Mouse (Mus musculus): ENCODE results near the gene Sugct. TPM values are rescaled to one million over a fixed set of nuclear protein-coding genes. Genes with fewer than 3 reads are reported as not detected.

The Sugct gene
- polyA plus RNA-seq, 1 experiment from 2014 or later = 3.8 TPM

DNA sequence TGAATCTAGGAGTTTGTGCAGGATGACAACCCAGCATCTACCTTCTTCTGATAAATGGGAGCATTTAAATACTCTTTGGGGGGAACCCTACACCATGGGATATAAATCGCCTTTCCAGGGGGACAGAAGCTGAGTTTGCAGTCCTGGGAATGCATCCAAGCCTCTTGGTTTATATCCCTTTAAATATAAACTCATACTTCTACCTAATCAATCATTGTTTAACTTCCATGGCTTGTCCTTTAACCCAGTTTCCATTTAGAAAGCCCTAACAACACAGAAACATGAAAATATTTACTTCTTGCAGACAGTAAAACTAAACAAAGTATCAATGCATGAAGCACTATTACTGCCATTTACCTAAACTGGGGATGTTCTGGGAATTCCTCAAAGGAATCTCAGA lies 3.9 kb downstream of the Sugct start:
- Histone ChIP-seq H3K27me3 (replicated peaks; ENCODE audit: low read depth, poor library complexity, severe bottlenecking) (no peaks in the 10 kb centered on the region), H3K9me3 (no peaks in the 10 kb centered on the region), H3K27ac (replicated peaks) (no peak overlapping the region), H3K4me1 (peaks cover 5% of the 10 kb centered on the region), H3K4me3 (no peak overlapping the region), H3K36me3 (replicated peaks) (no peaks in the 10 kb centered on the region)
- DNase-seq (ENCODE audit: low spot score) = no peak
- WGBS = 63% methylated on average over 1 of the region's 1 CpGs

DNA sequence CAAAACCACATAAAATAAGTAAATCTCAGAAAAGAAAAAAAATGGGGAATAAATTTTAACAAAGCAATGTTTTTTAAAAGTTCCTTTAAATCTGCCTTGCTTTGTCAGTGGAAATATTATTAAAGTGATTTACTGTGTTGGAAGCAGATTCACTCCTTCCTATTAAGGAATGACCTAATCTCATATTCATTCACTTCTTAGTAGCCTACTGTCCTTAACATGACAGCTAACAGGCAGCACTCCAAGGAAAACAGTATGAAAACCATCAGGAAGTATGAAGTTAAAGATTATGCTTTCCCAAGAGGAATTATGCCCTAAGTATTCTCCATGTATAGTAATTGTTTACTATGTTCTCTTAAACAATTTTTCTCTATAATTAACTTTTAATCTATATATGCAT lies 4.7 kb downstream of the Sugct start:
- Histone ChIP-seq H3K27ac (replicated peaks) (no peak overlapping the region), H3K4me3 (no peak overlapping the region), H3K4me1 (no peaks in the 10 kb centered on the region), H3K36me3 (replicated peaks) (no peaks in the 10 kb centered on the region), H3K27me3 (replicated peaks; ENCODE audit: low read depth, poor library complexity, severe bottlenecking) (no peaks in the 10 kb centered on the region), H3K9me3 (no peaks in the 10 kb centered on the region)
- DNase-seq (ENCODE audit: low spot score) = no peak

DNA sequence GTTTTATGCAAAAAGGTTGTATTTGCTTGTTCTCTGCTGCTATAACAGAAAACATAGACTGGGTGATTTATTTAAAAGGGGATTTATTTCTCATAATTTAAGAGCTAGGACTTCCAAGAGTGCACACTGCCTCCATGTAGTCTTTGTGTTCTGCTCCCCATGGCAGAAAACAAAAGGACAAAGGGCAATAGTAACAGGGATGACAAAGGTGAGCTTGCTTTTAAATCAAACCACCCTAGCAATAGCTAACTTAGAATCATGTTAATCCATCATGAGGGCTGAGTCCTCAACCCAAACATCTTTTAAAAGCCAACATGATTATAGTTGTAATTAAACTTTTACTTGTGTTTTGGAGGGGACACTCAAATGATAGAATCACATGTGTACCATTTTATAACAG lies 5.9 kb downstream of the Sugct start:
- Histone ChIP-seq H3K27me3 (replicated peaks; ENCODE audit: low read depth, poor library complexity, severe bottlenecking) (no peaks in the 10 kb centered on the region), H3K27ac (replicated peaks) (no peak overlapping the region), H3K4me3 (no peak overlapping the region), H3K4me1 (no peaks in the 10 kb centered on the region), H3K36me3 (replicated peaks) (no peaks in the 10 kb centered on the region), H3K9me3 (no peaks in the 10 kb centered on the region)
- no peak for DNase-seq (ENCODE audit: low spot score)

- H3K4me3 ChIP-seq = no peak overlapping the region
- no peaks in the 10 kb centered on the region for H3K27me3 ChIP-seq (replicated peaks; ENCODE audit: low read depth, poor library complexity, severe bottlenecking)
- no peaks in the 10 kb centered on the region for H3K9me3 ChIP-seq
- 77% methylated on average over 1 of the region's 1 CpGs for WGBS
- DNase-seq (ENCODE audit: low spot score) = no peak
- H3K4me1 ChIP-seq = no peaks in the 10 kb centered on the region
- no peak overlapping the region for H3K27ac ChIP-seq (replicated peaks)
- H3K36me3 ChIP-seq (replicated peaks) = no peaks in the 10 kb centered on the region
These were observed 24.2 kb downstream of the Sugct start for GRCm38 (mm10) chr13:17671122-17671521.

DNA sequence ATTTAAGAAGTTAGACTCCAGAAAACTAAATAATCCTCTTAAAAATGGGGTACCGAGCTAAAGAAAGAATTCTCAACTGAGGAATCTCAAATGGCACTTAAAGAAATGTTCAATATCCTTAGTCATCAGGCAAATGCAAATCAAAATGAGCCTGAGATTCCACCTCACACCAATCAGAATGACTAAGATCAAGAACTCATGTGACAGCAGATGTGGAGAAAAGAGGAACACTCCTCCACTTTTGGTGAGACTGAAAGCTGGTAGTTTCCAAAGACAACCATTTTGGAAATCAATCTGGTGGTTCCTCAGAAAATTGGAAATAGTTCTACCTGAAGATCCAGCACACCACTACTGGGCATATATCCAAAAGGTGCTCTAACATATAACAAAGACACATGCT lies 28.0 kb downstream of the Sugct start:
- no peak for DNase-seq (ENCODE audit: low spot score)
- Histone ChIP-seq H3K4me1 (no peaks in the 10 kb centered on the region), H3K27me3 (replicated peaks; ENCODE audit: low read depth, poor library complexity, severe bottlenecking) (no peaks in the 10 kb centered on the region), H3K9me3 (no peaks in the 10 kb centered on the region), H3K27ac (replicated peaks) (no peak overlapping the region), H3K36me3 (replicated peaks) (no peaks in the 10 kb centered on the region), H3K4me3 (no peak overlapping the region)
- 87% methylated on average over 1 of the region's 1 CpGs for WGBS

DNA sequence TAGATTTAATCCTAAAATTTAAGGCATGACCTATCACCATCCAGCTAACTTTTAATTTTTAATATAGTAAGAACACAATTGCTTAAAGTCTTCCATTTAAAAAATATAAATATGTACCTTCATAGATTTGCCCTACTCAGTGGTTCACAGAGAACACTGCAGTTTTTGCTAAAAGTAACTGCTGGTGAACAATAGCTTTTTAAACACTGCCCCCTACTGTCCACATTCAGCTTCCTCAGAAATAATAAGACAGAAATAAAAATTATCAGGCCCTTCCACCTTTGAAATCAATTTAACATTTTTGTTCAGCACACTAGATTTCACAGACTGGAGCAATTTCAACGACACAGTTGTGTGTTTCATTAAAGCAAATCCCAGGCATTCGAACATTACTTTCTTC lies 53.1 kb downstream of the Sugct start:
- Histone ChIP-seq H3K9me3 (no peaks in the 10 kb centered on the region), H3K4me3 (no peak overlapping the region), H3K36me3 (replicated peaks) (no peaks in the 10 kb centered on the region), H3K27ac (replicated peaks) (no peak overlapping the region), H3K27me3 (replicated peaks; ENCODE audit: low read depth, poor library complexity, severe bottlenecking) (no peaks in the 10 kb centered on the region), H3K4me1 (no peaks in the 10 kb centered on the region)
- WGBS = 50% methylated on average over 2 of the region's 2 CpGs
- DNase-seq (ENCODE audit: low spot score) = no peak

GRCm38 (mm10) chr13:17638008-17638407 lies 57.3 kb downstream of the Sugct start:
- Histone ChIP-seq H3K4me3 (no peak overlapping the region), H3K9me3 (no peaks in the 10 kb centered on the region), H3K36me3 (replicated peaks) (no peaks in the 10 kb centered on the region), H3K4me1 (no peaks in the 10 kb centered on the region), H3K27me3 (replicated peaks; ENCODE audit: low read depth, poor library complexity, severe bottlenecking) (no peaks in the 10 kb centered on the region), H3K27ac (replicated peaks) (no peak overlapping the region)
- DNase-seq (ENCODE audit: low spot score) = no peak

- Histone ChIP-seq H3K9me3 (no peaks in the 10 kb centered on the region), H3K36me3 (replicated peaks) (no peaks in the 10 kb centered on the region), H3K4me3 (no peak overlapping the region), H3K27ac (replicated peaks) (no peak overlapping the region), H3K4me1 (no peaks in the 10 kb centered on the region), H3K27me3 (replicated peaks; ENCODE audit: low read depth, poor library complexity, severe bottlenecking) (no peaks in the 10 kb centered on the region)
- WGBS = 92% methylated on average over 5 of the region's 5 CpGs
- DNase-seq (ENCODE audit: low spot score) = no peak
These were observed 68.2 kb downstream of the Sugct start for GRCm38 (mm10) chr13:17627108-17627507.

DNA sequence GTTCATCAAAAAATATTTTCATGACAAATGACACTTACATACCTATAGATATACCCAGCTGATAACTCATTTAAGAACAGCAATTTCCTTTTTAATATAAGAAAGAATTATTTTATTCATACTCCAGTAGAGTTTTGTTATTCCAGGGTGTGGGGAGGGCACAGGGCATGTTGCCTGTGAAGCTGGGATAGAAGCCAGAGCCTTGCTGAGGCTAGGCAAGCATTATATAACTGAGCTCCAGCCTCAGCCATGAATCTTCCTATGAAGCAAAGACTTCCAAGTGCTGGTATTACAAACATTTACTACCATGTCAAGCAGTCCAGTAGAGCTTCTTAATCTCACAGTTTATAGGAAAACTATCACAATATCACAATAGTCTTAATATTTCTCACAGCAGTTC lies 70.4 kb downstream of the Sugct start:
- DNase-seq (ENCODE audit: low spot score) = no peak
- Histone ChIP-seq H3K4me1 (no peaks in the 10 kb centered on the region), H3K4me3 (no peak overlapping the region), H3K27ac (replicated peaks) (no peak overlapping the region), H3K9me3 (no peaks in the 10 kb centered on the region), H3K36me3 (replicated peaks) (no peaks in the 10 kb centered on the region), H3K27me3 (replicated peaks; ENCODE audit: low read depth, poor library complexity, severe bottlenecking) (no peaks in the 10 kb centered on the region)

- H3K4me3 ChIP-seq = no peak overlapping the region
- H3K36me3 ChIP-seq (replicated peaks) = no peaks in the 10 kb centered on the region
- no peak for DNase-seq (ENCODE audit: low spot score)
- no peak overlapping the region for H3K27ac ChIP-seq (replicated peaks)
- H3K4me1 ChIP-seq = no peaks in the 10 kb centered on the region
- no peaks in the 10 kb centered on the region for H3K27me3 ChIP-seq (replicated peaks; ENCODE audit: low read depth, poor library complexity, severe bottlenecking)
- 76% methylated on average over 1 of the region's 1 CpGs for WGBS
- no peaks in the 10 kb centered on the region for H3K9me3 ChIP-seq
These were observed 89.1 kb downstream of the Sugct start for GRCm38 (mm10) chr13:17606217-17606616.

DNA sequence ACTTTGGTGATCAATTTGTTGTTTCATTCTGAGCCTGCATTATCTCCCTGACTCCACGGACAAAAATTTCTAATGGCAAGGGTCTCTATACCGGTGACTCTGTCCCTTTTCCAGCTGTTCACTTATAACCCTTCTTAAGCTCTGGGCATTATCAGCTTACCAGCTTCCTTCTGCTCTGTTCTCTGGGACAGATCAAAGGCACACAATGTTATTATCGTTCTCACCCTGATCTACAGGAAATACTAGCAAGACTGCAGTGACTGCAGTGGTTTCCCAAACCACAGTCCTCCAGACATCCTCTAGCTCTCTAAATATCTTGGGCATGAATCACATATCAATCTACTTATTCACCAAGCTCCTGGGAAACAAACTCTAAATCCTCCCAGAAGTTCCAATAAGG lies 90.7 kb downstream of the Sugct start:
- no peak for DNase-seq (ENCODE audit: low spot score)
- WGBS = 66% methylated on average over 3 of the region's 3 CpGs
- H3K27ac ChIP-seq (replicated peaks) = no peak overlapping the region
- no peaks in the 10 kb centered on the region for H3K4me1 ChIP-seq
- no peaks in the 10 kb centered on the region for H3K9me3 ChIP-seq
- H3K27me3 ChIP-seq (replicated peaks; ENCODE audit: low read depth, poor library complexity, severe bottlenecking) = no peaks in the 10 kb centered on the region
- H3K36me3 ChIP-seq (replicated peaks) = no peaks in the 10 kb centered on the region
- no peak overlapping the region for H3K4me3 ChIP-seq

GRCm38 (mm10) chr13:17603756-17604155 lies 91.6 kb downstream of the Sugct start:
- WGBS = 88% methylated on average over 5 of the region's 5 CpGs
- H3K4me1 ChIP-seq = no peaks in the 10 kb centered on the region
- no peaks in the 10 kb centered on the region for H3K27me3 ChIP-seq (replicated peaks; ENCODE audit: low read depth, poor library complexity, severe bottlenecking)
- no peak for DNase-seq (ENCODE audit: low spot score)
- no peaks in the 10 kb centered on the region for H3K9me3 ChIP-seq
- H3K4me3 ChIP-seq = no peak overlapping the region
- no peak overlapping the region for H3K27ac ChIP-seq (replicated peaks)
- no peaks in the 10 kb centered on the region for H3K36me3 ChIP-seq (replicated peaks)

DNA sequence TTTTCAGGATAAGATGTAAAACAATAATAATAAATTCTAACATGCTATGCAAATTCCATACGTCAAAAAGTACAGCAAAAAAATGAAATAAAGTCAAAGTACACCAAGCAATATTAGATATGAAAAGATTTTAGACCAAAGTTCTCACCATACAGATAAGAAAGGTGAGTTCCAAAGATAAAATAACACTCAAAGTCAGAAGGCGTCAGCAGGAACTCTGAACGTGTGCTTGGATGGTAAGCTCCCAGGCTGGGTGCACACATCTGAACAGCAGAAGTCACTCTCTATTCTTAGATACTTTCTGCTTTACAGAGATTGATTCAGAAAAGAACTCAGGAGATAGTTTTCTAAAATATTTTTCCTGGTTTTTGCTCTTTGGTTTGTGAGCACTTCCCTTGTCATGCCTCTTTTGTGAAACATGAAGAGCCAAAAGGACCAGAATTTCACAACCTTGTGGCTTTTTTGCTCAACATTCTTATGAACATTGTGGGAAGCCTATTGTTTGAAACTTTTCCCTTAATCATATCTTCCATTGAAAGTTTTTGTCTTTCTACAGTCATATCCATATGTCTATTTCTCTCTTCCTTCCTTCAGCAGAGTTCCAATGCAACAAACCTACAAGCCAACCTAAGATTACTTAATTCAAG lies 110.0 kb downstream of the Sugct start:
- WGBS = 44% methylated on average over 3 of the region's 3 CpGs

GRCm38 (mm10) chr13:17584804-17585203 lies 110.5 kb downstream of the Sugct start:
- Histone ChIP-seq H3K27ac (replicated peaks) (no peak overlapping the region), H3K4me3 (no peak overlapping the region), H3K36me3 (replicated peaks) (no peaks in the 10 kb centered on the region), H3K27me3 (replicated peaks; ENCODE audit: low read depth, poor library complexity, severe bottlenecking) (no peaks in the 10 kb centered on the region), H3K4me1 (no peaks in the 10 kb centered on the region), H3K9me3 (no peaks in the 10 kb centered on the region)
- peak; percentile 29 for DNase-seq (ENCODE audit: low spot score)

More for the DNA sequence above, 110.0 kb downstream of the Sugct start:
- no peaks in the 10 kb centered on the region for H3K36me3 ChIP-seq (replicated peaks)
- H3K27me3 ChIP-seq (replicated peaks; ENCODE audit: low read depth, poor library complexity, severe bottlenecking) = no peaks in the 10 kb centered on the region
- no peaks in the 10 kb centered on the region for H3K4me1 ChIP-seq
- DNase-seq (ENCODE audit: low spot score) = no peak
- no peaks in the 10 kb centered on the region for H3K9me3 ChIP-seq
- H3K27ac ChIP-seq (replicated peaks) = no peak overlapping the region
- no peak overlapping the region for H3K4me3 ChIP-seq
